Mouse (Mus musculus): ENCODE measurements around the gene Ifit2.

GRCm38 (mm10) chr19:34569896-34570476, 19.5 kb downstream of the Ifit2 start:
- TF ChIP-seq CTCF (IDR thresholded peaks at IDR 0.05; ENCODE audit: borderline replicate concordance, insufficient read depth, low read length): no peak
- no peak for TF ChIP-seq POLR2A (IDR thresholded peaks at IDR 0.05; ENCODE audit: low read depth, low read length)
